Comparison of ENCODE assay signal across 29 mouse cellular contexts in the genomic region with DNA sequence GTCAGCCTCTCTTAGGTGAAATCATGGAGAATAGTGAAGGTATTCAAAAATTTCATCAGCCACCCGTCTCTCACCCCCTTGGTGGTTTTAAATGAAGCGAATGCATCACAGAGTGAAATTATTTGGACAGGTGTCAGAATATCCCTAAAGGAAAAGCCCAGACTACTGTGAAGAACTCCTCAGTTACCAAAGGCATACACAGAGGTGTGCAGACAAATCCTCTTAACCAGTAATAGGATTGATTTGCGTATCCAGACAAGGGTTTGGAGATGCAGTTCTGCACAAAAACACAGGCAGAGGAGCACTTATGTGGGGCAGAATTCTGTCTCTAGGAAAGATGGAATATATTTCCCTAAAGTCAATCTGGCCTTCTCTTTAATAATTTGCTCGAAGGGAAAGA.
DNase-seq lines count a peak whose midpoint lies in the region; ATAC-seq and TF ChIP-seq lines count a peak whose summit lies in the region.
"Had no signal": no experiment of that assay in that cellular context is flagged by ENCODE, and none has a peak within 500 bp of the region (broad histone marks: within the 10 kb centered on the region; RNA-seq: fewer than 3 reads in every experiment).

No protein-coding gene starts in this region.

- H3K36me3 ChIP-seq in midbrain, embryonic 11.5 days (ENCODE audit: control insufficient read depth, insufficient read depth, low read length) = no peaks in the 10 kb centered on the region
- H3K36me3 ChIP-seq in midbrain, embryonic 16.5 days (ENCODE audit: control insufficient read depth, insufficient read depth, low read length) = no peaks in the 10 kb centered on the region
- H3K36me3 ChIP-seq in midbrain, embryonic 13.5 days = no peaks in the 10 kb centered on the region
- no peaks in the 10 kb centered on the region for H3K36me3 ChIP-seq in midbrain, postnatal 0 days (ENCODE audit: insufficient read depth, low read length)
- H3K36me3 ChIP-seq in midbrain, embryonic 15.5 days (replicated peaks) = no peaks in the 10 kb centered on the region
- H3K36me3 ChIP-seq in forebrain, embryonic 10.5 days (replicated peaks) = no peaks in the 10 kb centered on the region
- H3K36me3 ChIP-seq: embryonic facial prominence, embryonic 13.5 days; embryonic facial prominence, embryonic 15.5 days; forebrain, embryonic 15.5 days; G1E had no signal

- peaks cover 4% of the 10 kb centered on the region; the same call in 1 of the 2 replicates for H3K27me3 ChIP-seq in midbrain, embryonic 11.5 days (ENCODE audit: control insufficient read depth, insufficient read depth, low read length)
- H3K27me3 ChIP-seq in midbrain, embryonic 16.5 days (ENCODE audit: control insufficient read depth, insufficient read depth, low read depth, low read length) = no peaks in the 10 kb centered on the region
- peaks cover 20% of the 10 kb centered on the region for H3K27me3 ChIP-seq in midbrain, embryonic 13.5 days
- no peaks in the 10 kb centered on the region for H3K27me3 ChIP-seq in midbrain, postnatal 0 days (ENCODE audit: insufficient read depth, low read length)
- H3K27me3 ChIP-seq in midbrain, embryonic 15.5 days (replicated peaks) = no peaks in the 10 kb centered on the region; the same call in none of the 2 replicates
- H3K27me3 ChIP-seq in forebrain, embryonic 10.5 days (ENCODE audit: poor library complexity, severe bottlenecking) = no peaks in the 10 kb centered on the region
- H3K27me3 ChIP-seq: CH12.LX; embryonic facial prominence, embryonic 13.5 days; embryonic facial prominence, embryonic 15.5 days; forebrain, embryonic 13.5 days; forebrain, embryonic 15.5 days; Patski had no signal

- 0 out of 2 replicates have a peak, but pooled peaks cover 2% of the 10 kb centered on the region for H3K4me1 ChIP-seq in midbrain, embryonic 11.5 days (ENCODE audit: control insufficient read depth, insufficient read depth, low read length)
- 0 out of 2 replicates have a peak, but pooled peaks cover 3% of the 10 kb centered on the region for H3K4me1 ChIP-seq in midbrain, embryonic 16.5 days (ENCODE audit: control insufficient read depth, insufficient read depth, low read length)
- no peaks in the 10 kb centered on the region for H3K4me1 ChIP-seq in midbrain, embryonic 13.5 days (replicated peaks)
- no peaks in the 10 kb centered on the region for H3K4me1 ChIP-seq in midbrain, postnatal 0 days (ENCODE audit: insufficient read depth, low read length)
- H3K4me1 ChIP-seq in midbrain, embryonic 15.5 days = no peaks in the 10 kb centered on the region
- H3K4me1 ChIP-seq in forebrain, embryonic 10.5 days = no peaks in the 10 kb centered on the region
- H3K4me1 ChIP-seq: embryonic facial prominence, embryonic 13.5 days; embryonic facial prominence, embryonic 15.5 days; forebrain, embryonic 13.5 days; forebrain, embryonic 15.5 days had no signal

- H3K4me3 ChIP-seq in midbrain, embryonic 11.5 days (ENCODE audit: low read depth, low read length) = no peak overlapping the region
- no peak overlapping the region for H3K4me3 ChIP-seq in midbrain, embryonic 16.5 days (ENCODE audit: low read depth, low read length)
- H3K4me3 ChIP-seq in midbrain, embryonic 13.5 days (replicated peaks) = no peak overlapping the region
- no peak overlapping the region for H3K4me3 ChIP-seq in midbrain, postnatal 0 days (ENCODE audit: low read depth, low read length)
- no peak overlapping the region for H3K4me3 ChIP-seq in midbrain, embryonic 15.5 days
- no peak overlapping the region for H3K4me3 ChIP-seq in forebrain, embryonic 10.5 days
- H3K4me3 ChIP-seq: embryonic facial prominence, embryonic 13.5 days; embryonic facial prominence, embryonic 15.5 days; erythroblast, embryonic 14.5 days; forebrain, embryonic 13.5 days; forebrain, embryonic 15.5 days had no signal

- 37% methylated on average over 4 of the region's 4 CpGs for WGBS in midbrain, embryonic 11.5 days
- WGBS in midbrain, embryonic 16.5 days = 40% methylated on average over 4 of the region's 4 CpGs
- 37% methylated on average over 4 of the region's 4 CpGs for WGBS in midbrain, embryonic 13.5 days
- WGBS in midbrain, postnatal 0 days = 30% methylated on average over 4 of the region's 4 CpGs
- 28% methylated on average over 4 of the region's 4 CpGs for WGBS in midbrain, embryonic 15.5 days
- 80% methylated on average over 4 of the region's 4 CpGs for WGBS in forebrain, embryonic 10.5 days

- no peak overlapping the region for H3K4me2 ChIP-seq in midbrain, embryonic 11.5 days
- no peak overlapping the region for H3K4me2 ChIP-seq in midbrain, embryonic 16.5 days (ENCODE audit: low read length)
- H3K4me2 ChIP-seq in midbrain, embryonic 13.5 days (replicated peaks) = no peak overlapping the region
- H3K4me2 ChIP-seq in midbrain, postnatal 0 days (ENCODE audit: low read depth, low read length, poor library complexity, severe bottlenecking) = no peak overlapping the region
- no peak overlapping the region for H3K4me2 ChIP-seq in midbrain, embryonic 15.5 days
- H3K4me2 ChIP-seq: embryonic facial prominence, embryonic 13.5 days; embryonic facial prominence, embryonic 15.5 days; forebrain, embryonic 13.5 days; forebrain, embryonic 15.5 days had no signal

- no peak overlapping the region for H3K27ac ChIP-seq in midbrain, embryonic 11.5 days (ENCODE audit: low read depth, low read length)
- no peak overlapping the region for H3K27ac ChIP-seq in midbrain, embryonic 16.5 days (ENCODE audit: low read length)
- H3K27ac ChIP-seq in midbrain, embryonic 13.5 days = no peak overlapping the region
- H3K27ac ChIP-seq in midbrain, postnatal 0 days (ENCODE audit: low read depth, low read length) = no peak overlapping the region
- peak overlapping the region; percentile 24; the same call in 1 of the 2 replicates for H3K27ac ChIP-seq in midbrain, embryonic 15.5 days
- no peak overlapping the region for H3K27ac ChIP-seq in forebrain, embryonic 10.5 days
- H3K27ac ChIP-seq: embryonic facial prominence, embryonic 13.5 days; embryonic facial prominence, embryonic 15.5 days; forebrain, embryonic 13.5 days; forebrain, embryonic 15.5 days had no signal

- ATAC-seq in midbrain, embryonic 11.5 days (ENCODE audit: low FRiP score) = 0 out of 2 replicates have a peak, but pooled peaks have one; percentile 50
- ATAC-seq in midbrain, embryonic 16.5 days = no peak
- ATAC-seq in midbrain, embryonic 13.5 days = 0 out of 2 replicates have a peak, but pooled peaks have one; percentile 24
- ATAC-seq in midbrain, postnatal 0 days (ENCODE audit: low FRiP score) = no peak
- ATAC-seq in midbrain, embryonic 15.5 days (replicated peaks) = peak; percentile 52; the same call in 1 of the 2 replicates
- ATAC-seq: activated CD4-positive, CD25-positive, alpha-beta regulatory T cell, adult 4 months; CD4-positive, CD25-positive, alpha-beta regulatory T cell, adult 4 months; forebrain, embryonic 13.5 days; forebrain, embryonic 15.5 days; Patski had no signal

- H3K9ac ChIP-seq in midbrain, embryonic 11.5 days (ENCODE audit: low read length) = no peak overlapping the region
- H3K9ac ChIP-seq in midbrain, embryonic 16.5 days (ENCODE audit: low read depth, low read length) = no peak overlapping the region
- no peak overlapping the region for H3K9ac ChIP-seq in midbrain, embryonic 13.5 days (replicated peaks)
- H3K9ac ChIP-seq in midbrain, postnatal 0 days (replicated peaks; ENCODE audit: low read length, poor library complexity, severe bottlenecking) = no peak overlapping the region
- H3K9ac ChIP-seq in midbrain, embryonic 15.5 days = no peak overlapping the region
- H3K9ac ChIP-seq: embryonic facial prominence, embryonic 13.5 days; embryonic facial prominence, embryonic 15.5 days; forebrain, embryonic 13.5 days; forebrain, embryonic 15.5 days had no signal

- no peak for TF ChIP-seq POLR2A in brain, embryonic 14.5 days (IDR thresholded peaks at IDR 0.05; ENCODE audit: borderline replicate concordance, extremely low read depth, insufficient read depth, insufficient read length, poor library complexity, severe bottlenecking)

- TF ChIP-seq CTCF in midbrain, postnatal 0 days (IDR thresholded peaks at IDR 0.05) = no peak
- no peak for TF ChIP-seq CTCF in brain, embryonic 14.5 days (IDR thresholded peaks at IDR 0.05; ENCODE audit: borderline replicate concordance, extremely low read depth, insufficient read depth, insufficient read length)

- DNase-seq in midbrain, embryonic 11.5 days (ENCODE audit: low spot score, missing footprints) = peak; percentile 75
- no peak for DNase-seq in midbrain, postnatal 0 days (ENCODE audit: low spot score)
- DNase-seq in brain, embryonic 14.5 days (ENCODE audit: low read depth) = peak; percentile 16
- DNase-seq in forebrain, embryonic 10.5 days (ENCODE audit: extremely low spot score, low spot score) = no peak
- no peak for DNase-seq in lung, postnatal 10 days
- DNase-seq: adrenal gland, adult 8-10 months; adrenal gland, postnatal 14 days; adrenal gland, postnatal 36 days; B cell, adult 2 months; cerebellum, adult 11 months; cerebellum, adult 18-20 months; cerebellum, adult 8-10 months; cerebellum, adult 9-11 months; cerebellum, postnatal 14 days; cerebellum, postnatal 36 days; embryo, embryonic 11 days had no signal

- H3K9me3 ChIP-seq in midbrain, embryonic 11.5 days (ENCODE audit: control insufficient read depth, low read length) = peaks cover 3% of the 10 kb centered on the region; the same call in 1 of the 2 replicates
- H3K9me3 ChIP-seq in midbrain, embryonic 16.5 days (replicated peaks; ENCODE audit: control insufficient read depth, low read length, poor library complexity, severe bottlenecking) = no peaks in the 10 kb centered on the region
- H3K9me3 ChIP-seq in midbrain, embryonic 13.5 days = no peaks in the 10 kb centered on the region
- H3K9me3 ChIP-seq in midbrain, postnatal 0 days (ENCODE audit: low read length) = no peaks in the 10 kb centered on the region
- no peaks in the 10 kb centered on the region for H3K9me3 ChIP-seq in midbrain, embryonic 15.5 days
- H3K9me3 ChIP-seq in forebrain, embryonic 10.5 days = no peaks in the 10 kb centered on the region
- H3K9me3 ChIP-seq: embryonic facial prominence, embryonic 13.5 days; embryonic facial prominence, embryonic 15.5 days; forebrain, embryonic 13.5 days; forebrain, embryonic 15.5 days; G1E had no signal

Comparison
In these comparisons a context has a peak if more than half of its experiments do, and no peak if none do; other contexts are left out.
1. ATAC-seq: peak in midbrain, embryonic 11.5 days (single experiment), midbrain, embryonic 13.5 days (single experiment) and midbrain, embryonic 15.5 days (single experiment); none in midbrain, embryonic 16.5 days (single experiment) and midbrain, postnatal 0 days (single experiment).
2. DNase-seq: peak in midbrain, embryonic 11.5 days (single experiment) and brain, embryonic 14.5 days (single experiment); none in midbrain, postnatal 0 days (single experiment), forebrain, embryonic 10.5 days (single experiment) and lung, postnatal 10 days (single experiment).